Mouse (Mus musculus) cortical plate, adult 2 months (tissue): ENCODE data around the gene A3galt2. TPM values are rescaled to one million over a fixed set of nuclear protein-coding genes. Genes with fewer than 3 reads are reported as not detected.

Source experiments
- H3K27ac ChIP-seq: fragments of 200-500 bp; 2 replicates; pipeline ENCODE4 v1.5.1; 2012; ENCODE audit warnings: low read length, control low read depth, inconsistent platforms; ENCODE audit not compliant: insufficient read depth
- H3K4me1 ChIP-seq: fragments of 200-500 bp; 2 replicates; pipeline ENCODE4 v1.6.1; 2011; ENCODE audit warnings: low read length; ENCODE audit not compliant: control insufficient read depth, insufficient read depth
- H3K4me3 ChIP-seq: fragments of 200-500 bp; 2 replicates; pipeline ENCODE4 v1.5.1; 2011; ENCODE audit warnings: mild to moderate bottlenecking, low read length, control low read depth; ENCODE audit not compliant: insufficient read depth
- CTCF ChIP-seq: fragments of 200-500 bp; IDR thresholded peaks from 2 replicates; pipeline ENCODE4 v1.5.1; 2011; ENCODE audit warnings: mild to moderate bottlenecking, control low read depth, low read length; ENCODE audit not compliant: insufficient read depth; ENCODE audit errors: extremely low read depth
- POLR2A ChIP-seq: fragments of 200-500 bp; IDR thresholded peaks from 2 replicates; pipeline ENCODE4 v1.6.1; 2011; ENCODE audit warnings: mild to moderate bottlenecking, low read length, control low read depth; ENCODE audit not compliant: insufficient read depth; ENCODE audit errors: extremely low read depth
- polyA plus RNA-seq: library from polyadenylated mRNA; depleted of rRNA; stranded (reverse); fragments of >200 nt; gene quantifications from 2 replicates; pipeline ENCODE4 v1.2.3, GENCODE M21; 2012

A3galt2 gene
- polyA plus RNA-seq, 1 experiment, result 0.35 TPM

- TF ChIP-seq CTCF, result no peak
- H3K27ac ChIP-seq, result no peak overlapping the region
- no peaks in the 10 kb centered on the region; the same call in 1 of the 2 replicates for H3K4me1 ChIP-seq
- no peak overlapping the region for H3K4me3 ChIP-seq
These were observed 6.9 kb upstream of the A3galt2 start for GRCm38 (mm10) chr4:128748309-128748708.

- H3K27ac ChIP-seq, result no peak overlapping the region
- H3K4me1 ChIP-seq, result no peaks in the 10 kb centered on the region; the same call in 1 of the 2 replicates
- no peak overlapping the region for H3K4me3 ChIP-seq
- 0 out of 2 replicates have a peak, but pooled peaks have one; percentile 19 for TF ChIP-seq CTCF
- no peak for TF ChIP-seq POLR2A
These were observed 4.2 kb upstream of the A3galt2 start for GRCm38 (mm10) chr4:128751006-128751405.

GRCm38 (mm10) chr4:128752031-128752757, 3.0 kb upstream of the A3galt2 start:
- no peak overlapping the region for H3K27ac ChIP-seq
- TF ChIP-seq CTCF (no peak), POLR2A (no peak)
- H3K4me3 ChIP-seq, result no peak overlapping the region
- no peaks in the 10 kb centered on the region; the same call in 1 of the 2 replicates for H3K4me1 ChIP-seq

GRCm38 (mm10) chr4:128753571-128753970, 1.6 kb upstream of the A3galt2 start:
- no peak overlapping the region for H3K27ac ChIP-seq
- TF ChIP-seq CTCF (no peak), POLR2A (no peak)
- no peaks in the 10 kb centered on the region for H3K4me1 ChIP-seq
- no peak overlapping the region for H3K4me3 ChIP-seq

- Histone ChIP-seq H3K4me3 (no peak overlapping the region), H3K27ac (no peak overlapping the region), H3K4me1 (no peaks in the 10 kb centered on the region)
- no peak for TF ChIP-seq POLR2A
- TF ChIP-seq CTCF, result no peak
These were observed 736 bp downstream of the A3galt2 start for GRCm38 (mm10) chr4:128755900-128756299.

GRCm38 (mm10) chr4:128759214-128759613, 4.0 kb downstream of the A3galt2 start:
- Histone ChIP-seq H3K27ac (no peak overlapping the region), H3K4me3 (no peak overlapping the region), H3K4me1 (no peaks in the 10 kb centered on the region)
- TF ChIP-seq CTCF (no peak), POLR2A (no peak)

- TF ChIP-seq POLR2A, result no peak
- TF ChIP-seq CTCF, result no peak
- no peaks in the 10 kb centered on the region for H3K4me1 ChIP-seq
- no peak overlapping the region for H3K4me3 ChIP-seq
- no peak overlapping the region for H3K27ac ChIP-seq
These were observed 4.9 kb downstream of the A3galt2 start for GRCm38 (mm10) chr4:128760029-128760428.

- Histone ChIP-seq H3K27ac (no peak overlapping the region), H3K4me1 (no peaks in the 10 kb centered on the region), H3K4me3 (no peak overlapping the region)
- TF ChIP-seq CTCF, result no peak
- TF ChIP-seq POLR2A, result no peak
These were observed 11.8 kb downstream of the A3galt2 start for GRCm38 (mm10) chr4:128766929-128767328.

GRCm38 (mm10) chr4:128768120-128768519, 13.0 kb downstream of the A3galt2 start:
- TF ChIP-seq CTCF (no peak), POLR2A (no peak)
- no peaks in the 10 kb centered on the region for H3K4me1 ChIP-seq

More at GRCm38 (mm10) chr4:128768120-128768519, 13.0 kb downstream of the A3galt2 start:
- H3K27ac ChIP-seq, result no peak overlapping the region
- no peak overlapping the region for H3K4me3 ChIP-seq
